Mouse (Mus musculus) embryonic facial prominence, embryonic 13.5 days (tissue): ENCODE data around the gene Serpina3b. TPM values are rescaled to one million over a fixed set of nuclear protein-coding genes. Genes with fewer than 3 reads are reported as not detected.

Source experiments
- ATAC-seq: fragments of 200-750 bp; cut with Nextera tagmentation; 2 replicates; pipeline ENCODE4 v1.8.0; 2017; ENCODE audit warnings: low read depth; ENCODE audit not compliant: insufficient number of reproducible peaks, insufficient read depth, low FRiP score, low TSS enrichment
- H3K27ac ChIP-seq: fragments of 300-500 bp; sonication (generic); 2 replicates; pipeline ENCODE4 v1.5.1; 2015; ENCODE audit warnings: moderate library complexity, mild to moderate bottlenecking, inconsistent platforms
- H3K27me3 ChIP-seq: fragments of 300-500 bp; sonication (generic); 2 replicates; pipeline ENCODE4 v1.6.1; 2015; ENCODE audit warnings: mild to moderate bottlenecking, inconsistent platforms
- H3K36me3 ChIP-seq: fragments of 300-500 bp; sonication (generic); 2 replicates; pipeline ENCODE4 v1.6.1; 2015; ENCODE audit warnings: mild to moderate bottlenecking, inconsistent platforms
- H3K4me1 ChIP-seq: fragments of 300-500 bp; sonication (generic); 2 replicates; pipeline ENCODE4 v1.6.1; 2015; ENCODE audit warnings: inconsistent platforms
- H3K4me2 ChIP-seq: fragments of 300-500 bp; sonication (generic); 2 replicates; pipeline ENCODE4 v1.6.1; 2015; ENCODE audit warnings: moderate library complexity, mild to moderate bottlenecking, inconsistent platforms
- H3K4me3 ChIP-seq: fragments of 300-500 bp; sonication (generic); 2 replicates; pipeline ENCODE4 v1.5.1; 2015; ENCODE audit warnings: mild to moderate bottlenecking, inconsistent platforms
- H3K9ac ChIP-seq: fragments of 300-500 bp; sonication (generic); 2 replicates; pipeline ENCODE4 v1.6.1; 2015; ENCODE audit warnings: mild to moderate bottlenecking, inconsistent platforms
- H3K9me3 ChIP-seq: fragments of 300-500 bp; sonication (generic); 2 replicates; pipeline ENCODE4 v1.6.1; 2016; ENCODE audit warnings: inconsistent platforms
- whole genome bisulfite sequencing: fragments of 180-500 bp; shearing (Covaris S2); methylation state at CpG from one replicate; pipeline ENCODE4 v1.1.7; 2015; ENCODE audit warnings: mixed read lengths; 5-methylcytosine and 5-hydroxymethylcytosine counted together
- polyA plus RNA-seq: library from polyadenylated mRNA; unstranded; fragments of >200 nt; fragmentation: Nextera tagmentation; extraction: Ambion mirVana; gene quantifications from 2 replicates; pipeline ENCODE4 v1.2.1, GENCODE M21; 2015

The Serpina3b gene
- polyA plus RNA-seq, 1 experiment from 2014 or later = not detected

DNA sequence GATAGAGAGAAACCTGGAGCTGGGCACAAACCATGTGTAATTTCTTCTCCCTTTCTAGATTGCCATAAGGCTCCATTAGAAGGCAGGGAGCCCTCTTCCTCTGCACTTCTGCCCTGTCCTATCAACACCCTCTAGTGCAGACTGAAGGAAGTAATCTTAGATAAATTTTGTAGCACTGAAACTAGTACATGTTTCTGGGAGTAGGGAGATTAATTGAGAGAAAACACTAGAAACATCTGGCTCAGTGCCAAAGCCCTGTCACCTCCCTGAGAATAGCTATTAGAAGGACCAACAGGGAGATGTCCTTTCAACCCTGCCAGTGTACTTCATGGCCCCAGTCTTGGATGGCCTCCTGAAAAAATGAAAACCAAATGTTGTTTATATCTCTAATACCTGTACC lies 50.8 kb downstream of the Serpina3b start:
- no peaks in the 10 kb centered on the region for H3K4me1 ChIP-seq
- no peak overlapping the region for H3K4me3 ChIP-seq
- no peak overlapping the region for H3K4me2 ChIP-seq
- no peak overlapping the region for H3K27ac ChIP-seq
- H3K36me3 ChIP-seq = no peaks in the 10 kb centered on the region
- no peak overlapping the region for H3K9ac ChIP-seq
- ATAC-seq = no peak
- no peaks in the 10 kb centered on the region for H3K27me3 ChIP-seq
- no peaks in the 10 kb centered on the region; the same call in 1 of the 2 replicates for H3K9me3 ChIP-seq

DNA sequence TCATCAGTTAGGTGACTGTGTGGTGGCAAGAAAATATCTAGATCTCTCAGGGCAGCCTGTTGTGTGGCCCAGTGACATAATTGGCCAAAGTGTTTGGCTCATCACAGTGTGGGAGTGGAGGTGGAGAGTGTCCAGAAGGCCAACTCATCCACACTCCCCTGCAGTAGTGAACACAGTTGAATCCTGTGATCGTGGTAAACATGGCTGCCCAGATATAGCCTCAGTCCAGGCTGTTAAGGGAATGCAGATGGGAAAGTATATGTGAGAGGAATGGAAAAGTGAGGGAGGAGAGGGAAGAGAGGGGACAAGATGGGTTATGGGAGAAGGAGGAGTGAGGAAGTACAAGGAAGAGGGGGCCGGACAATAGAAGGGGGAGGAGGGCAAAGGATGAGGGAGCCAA lies 51.2 kb downstream of the Serpina3b start:
- Histone ChIP-seq H3K27ac (no peak overlapping the region), H3K27me3 (no peaks in the 10 kb centered on the region), H3K4me1 (no peaks in the 10 kb centered on the region), H3K4me2 (no peak overlapping the region), H3K36me3 (no peaks in the 10 kb centered on the region), H3K4me3 (no peak overlapping the region), H3K9me3 (no peaks in the 10 kb centered on the region), H3K9ac (no peak overlapping the region)
- no peak for ATAC-seq
- 84% methylated on average over 2 of the region's 2 CpGs for WGBS

DNA sequence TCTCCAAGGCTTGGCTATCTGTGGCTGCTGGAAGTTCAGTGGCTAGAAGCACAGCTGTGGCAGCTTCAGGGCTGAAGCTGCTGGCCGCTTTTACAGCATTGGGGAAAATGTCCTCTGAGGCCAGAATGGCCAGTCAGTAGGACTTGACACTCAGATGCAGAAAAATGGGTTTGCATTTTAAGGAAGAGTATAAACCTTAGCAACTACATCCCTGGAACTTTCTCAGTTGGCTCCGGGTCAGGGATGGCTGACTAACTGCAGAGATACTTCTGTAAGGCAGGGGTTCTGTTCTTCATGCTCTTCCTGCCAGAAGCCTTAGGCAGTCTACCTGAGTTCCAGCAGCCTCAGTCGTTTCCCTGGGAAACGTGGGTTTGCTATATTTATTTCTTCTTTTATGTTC lies 57.2 kb downstream of the Serpina3b start:
- H3K9ac ChIP-seq = no peak overlapping the region
- no peaks in the 10 kb centered on the region for H3K4me1 ChIP-seq
- H3K4me2 ChIP-seq = no peak overlapping the region
- H3K9me3 ChIP-seq = no peaks in the 10 kb centered on the region
- 74% methylated on average over 4 of the region's 4 CpGs for WGBS
- no peaks in the 10 kb centered on the region for H3K27me3 ChIP-seq
- no peak overlapping the region for H3K4me3 ChIP-seq
- ATAC-seq = no peak
- H3K27ac ChIP-seq = no peak overlapping the region
- H3K36me3 ChIP-seq = no peaks in the 10 kb centered on the region

DNA sequence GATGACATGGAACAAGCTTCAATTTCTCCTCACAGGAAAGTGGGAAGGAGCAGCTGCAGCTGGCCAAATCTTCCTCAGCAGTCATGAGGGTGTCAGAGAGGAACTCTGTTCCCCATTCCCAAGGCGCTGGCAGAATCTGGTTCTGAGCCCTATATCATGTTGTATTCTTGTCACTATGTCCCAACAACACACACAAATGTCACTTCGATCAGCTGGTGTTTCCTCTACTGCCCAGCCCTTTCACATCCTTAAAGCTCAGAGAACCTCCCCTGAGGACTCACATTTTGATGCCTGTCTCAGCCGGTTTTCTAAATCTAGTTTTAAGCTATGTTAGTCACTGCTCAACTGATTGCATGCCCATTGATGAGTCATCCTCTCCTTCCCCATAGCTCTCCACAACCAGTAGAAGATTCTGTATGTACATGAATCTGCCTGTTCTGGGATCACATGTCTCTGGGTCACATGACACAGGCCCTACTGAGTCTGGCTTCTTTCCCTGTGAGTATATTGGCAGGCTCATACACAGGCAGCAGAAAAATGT lies 58.3 kb downstream of the Serpina3b start:
- no peak overlapping the region for H3K4me3 ChIP-seq
- no peak overlapping the region for H3K9ac ChIP-seq
- no peaks in the 10 kb centered on the region for H3K27me3 ChIP-seq
- no peaks in the 10 kb centered on the region for H3K9me3 ChIP-seq
- 87% methylated on average over 3 of the region's 3 CpGs for WGBS
- no peak overlapping the region for H3K4me2 ChIP-seq
- H3K4me1 ChIP-seq = no peaks in the 10 kb centered on the region
- no peak for ATAC-seq
- H3K36me3 ChIP-seq = no peaks in the 10 kb centered on the region
- H3K27ac ChIP-seq = no peak overlapping the region

Other genes starting within 250 kb of the Serpina3b start
- 6.9 TPM in 1 of 2 replicates, not detected in the other for gene Serpina1c, start 223.1 kb upstream of the Serpina3b start, polyA plus RNA-seq
- gene Serpina1e, start 169.0 kb upstream of the Serpina3b start, polyA plus RNA-seq = 6.1 TPM in 1 of 2 replicates, not detected in the other
- 0.23 TPM in 1 of 2 replicates, not detected in the other for gene Serpina11, start 138.0 kb upstream of the Serpina3b start, polyA plus RNA-seq
- gene Serpina9, start 114.2 kb upstream of the Serpina3b start, polyA plus RNA-seq = 0.08 TPM in 1 of 2 replicates, not detected in the other
- gene Serpina12, start 83.6 kb upstream of the Serpina3b start, polyA plus RNA-seq = not detected in 2 replicates
- not detected in 2 replicates for gene Serpina5, start 26.9 kb upstream of the Serpina3b start, polyA plus RNA-seq
- gene Serpina3a, start 15.3 kb upstream of the Serpina3b start, polyA plus RNA-seq = not detected in 2 replicates
- gene Serpina3c, start 25.9 kb downstream of the Serpina3b start, polyA plus RNA-seq = not detected in 2 replicates
- gene Serpina3f, start 86.5 kb downstream of the Serpina3b start, polyA plus RNA-seq = not detected in 2 replicates
- gene Serpina3g, start 108.2 kb downstream of the Serpina3b start, polyA plus RNA-seq = 0.84 and 1.0 TPM in 2 replicates
- gene Serpina3i, start 135.1 kb downstream of the Serpina3b start, polyA plus RNA-seq = 0.21 and 0.26 TPM in 2 replicates
- gene Serpina3j, start 186.6 kb downstream of the Serpina3b start, polyA plus RNA-seq = not detected in 2 replicates
- not detected in 2 replicates for gene Serpina3k, start 210.5 kb downstream of the Serpina3b start, polyA plus RNA-seq
- gene Serpina3m, start 210.5 kb downstream of the Serpina3b start, polyA plus RNA-seq = not detected in 2 replicates